Mouse (Mus musculus): ENCODE measurements around the gene Slc23a4.

The Slc23a4 gene

DNA sequence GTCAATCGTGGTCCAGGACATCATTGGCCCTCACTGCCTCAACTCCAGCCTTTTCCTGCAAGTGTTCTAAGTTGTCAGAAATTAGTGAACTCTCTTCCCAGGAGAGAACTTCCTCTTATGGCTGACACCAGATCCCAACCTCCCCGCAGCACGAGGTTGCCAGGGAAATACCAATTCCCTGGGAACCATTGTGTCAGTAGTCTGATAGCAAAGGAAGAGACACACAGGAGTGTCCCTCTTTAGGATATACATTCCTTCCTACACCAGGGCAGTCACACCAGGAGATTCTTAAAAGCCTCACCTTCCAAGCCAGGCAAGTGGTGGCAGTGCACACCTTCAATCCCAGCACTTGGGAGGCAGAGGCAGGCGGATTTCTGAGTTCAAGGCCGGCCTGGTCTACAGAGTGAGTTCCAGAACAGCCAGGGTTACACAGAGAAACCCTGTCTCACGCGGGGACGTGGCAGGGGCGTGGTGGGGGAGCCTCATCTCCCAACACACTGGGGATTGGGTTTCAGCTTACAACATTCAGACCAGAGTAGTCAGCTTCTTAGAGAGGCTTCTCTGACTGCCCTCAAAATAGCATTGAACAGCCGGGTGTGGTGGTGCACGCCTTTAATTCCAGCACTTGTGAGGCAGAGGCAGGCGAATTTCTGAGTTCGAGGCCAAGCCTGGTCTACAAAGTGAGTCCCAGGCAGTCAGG, 74.7 kb downstream of the Slc23a4 start:
- in situ Hi-C loops (cut with MboI, MseI), result no loop called here

DNA sequence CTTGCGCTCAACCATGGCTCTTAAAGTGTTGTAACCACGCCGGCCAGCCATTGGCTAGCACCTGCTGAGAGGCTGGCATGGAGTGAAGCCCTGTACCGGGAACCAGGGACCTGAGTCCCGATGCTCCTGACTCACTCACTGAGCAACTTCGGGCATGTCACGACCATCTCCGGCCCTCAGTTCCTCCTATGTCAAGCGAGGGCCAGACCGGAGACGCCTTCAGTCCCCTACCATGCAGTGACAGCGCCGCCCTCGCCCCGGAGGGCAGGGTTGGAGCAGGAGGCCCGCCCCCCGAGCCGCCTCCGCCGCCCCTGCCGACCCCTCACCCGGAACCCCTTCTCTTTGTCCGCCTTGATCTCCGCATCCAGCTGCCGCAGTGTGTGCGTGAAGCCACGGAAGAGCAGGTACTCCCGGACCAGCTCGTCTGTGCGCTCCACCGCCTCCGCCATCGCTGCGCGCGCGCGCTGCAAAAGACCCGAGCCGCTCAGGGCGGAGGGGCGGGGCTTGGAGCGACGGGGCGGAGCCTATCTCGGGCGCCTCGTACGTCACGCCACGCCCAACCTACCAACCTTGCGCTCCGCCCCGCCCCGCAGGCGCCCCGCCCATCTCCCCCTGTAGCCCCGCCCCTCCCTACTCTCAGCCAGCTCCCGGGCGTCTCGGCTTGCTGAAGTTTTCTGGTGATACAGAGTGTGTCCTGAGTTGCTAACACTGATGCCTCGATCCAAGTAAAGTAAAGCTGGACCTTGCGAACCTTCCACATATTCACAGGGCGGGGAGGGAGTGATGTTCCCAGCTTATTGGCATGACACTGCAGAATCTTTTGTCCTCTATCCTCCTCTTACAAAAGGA, 77.6 kb downstream of the Slc23a4 start, which contains the start of gene Wdr91:
Gene Wdr91, minus strand, starts transcription at position 506 of the 849 bp plus-strand sequence.
- in situ Hi-C loops (cut with MboI, MseI), result no loop called here

DNA sequence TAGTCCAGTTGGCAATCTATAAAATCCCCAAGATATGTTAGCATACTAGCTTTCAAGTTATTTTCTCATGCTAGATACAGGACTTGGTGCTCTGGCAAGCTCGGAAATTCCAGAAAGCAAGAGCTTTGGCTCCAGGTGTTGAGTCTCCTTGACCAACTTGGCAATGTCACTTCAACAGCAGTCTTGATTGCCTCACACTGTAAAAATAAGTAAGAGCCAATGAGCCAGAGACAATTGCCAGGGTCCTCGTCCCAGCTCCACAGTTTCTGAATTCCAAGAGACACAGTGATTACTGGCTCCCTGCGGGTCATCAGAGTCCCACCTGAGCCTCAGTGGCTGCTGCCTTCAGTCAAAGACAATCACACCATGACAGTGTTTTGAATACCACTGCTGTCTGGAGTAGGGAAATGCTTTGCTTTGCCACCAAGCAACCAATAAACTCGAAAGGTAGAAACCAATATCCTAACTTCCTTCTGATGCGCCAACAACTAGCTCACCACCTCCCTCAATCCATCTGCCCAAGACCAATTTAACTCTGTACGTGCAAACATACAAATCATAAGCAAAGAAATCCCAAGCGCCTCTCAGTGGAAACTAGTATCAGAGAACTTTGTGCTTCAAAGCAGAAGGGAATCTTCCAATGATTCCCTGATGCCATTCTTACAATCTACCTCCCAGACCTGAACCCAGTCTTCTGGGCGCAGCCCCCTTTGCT, 78.4 kb downstream of the Slc23a4 start:
- in situ Hi-C loops (cut with MboI, MseI), result no loop called here

DNA sequence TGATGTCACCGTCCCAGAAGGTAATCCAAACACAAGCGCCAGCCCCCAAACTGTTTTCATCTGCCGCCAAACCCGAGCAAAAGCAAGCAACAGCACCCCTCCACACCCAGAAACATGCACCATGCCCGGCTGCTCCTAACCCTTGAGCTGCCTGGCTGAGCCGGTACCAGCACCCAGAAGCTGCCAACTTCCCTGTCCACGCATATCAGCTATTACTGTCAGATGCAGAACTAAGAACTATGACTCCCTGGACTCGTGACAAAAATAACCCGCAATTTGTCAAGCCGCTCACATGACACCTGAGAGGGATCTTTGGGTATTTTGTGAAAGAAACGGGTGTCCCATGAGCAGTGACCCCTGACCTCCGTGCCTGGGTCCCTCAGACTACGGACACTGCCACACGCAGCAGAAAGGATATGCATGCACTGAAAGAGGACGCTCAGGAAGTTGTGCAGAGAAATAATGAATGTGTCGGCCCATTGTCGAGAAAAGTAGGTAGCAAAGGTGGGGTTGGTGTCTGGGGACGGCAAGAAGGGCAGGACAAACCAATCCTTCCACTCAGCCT, 80.4 kb downstream of the Slc23a4 start:
- in situ Hi-C loops (cut with MboI, MseI), result no loop called here

DNA sequence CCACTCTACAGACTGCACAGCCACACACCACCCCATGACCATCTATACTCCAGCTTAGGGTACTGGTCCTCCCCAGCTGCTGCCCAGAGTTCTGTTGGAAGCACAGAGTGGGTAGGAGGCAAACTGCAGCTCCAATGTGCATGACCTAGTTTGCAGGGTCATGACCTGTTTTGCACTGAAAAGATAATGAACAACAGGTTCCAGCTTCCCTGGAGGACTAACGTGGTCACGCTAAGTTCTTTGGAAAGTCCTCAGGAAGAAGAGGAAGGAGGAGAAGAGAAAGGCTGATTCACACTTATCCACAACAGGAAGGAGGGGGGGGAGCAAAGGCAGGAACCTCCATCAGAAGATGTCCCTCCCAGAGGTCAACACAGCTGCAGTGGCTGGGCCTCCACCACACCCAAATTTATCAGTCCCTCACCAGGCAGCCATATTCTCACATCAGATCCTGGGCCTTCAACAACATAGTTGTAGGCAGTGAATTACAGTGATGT, 81.0 kb downstream of the Slc23a4 start:
- in situ Hi-C loops (cut with MboI, MseI), result no loop called here

DNA sequence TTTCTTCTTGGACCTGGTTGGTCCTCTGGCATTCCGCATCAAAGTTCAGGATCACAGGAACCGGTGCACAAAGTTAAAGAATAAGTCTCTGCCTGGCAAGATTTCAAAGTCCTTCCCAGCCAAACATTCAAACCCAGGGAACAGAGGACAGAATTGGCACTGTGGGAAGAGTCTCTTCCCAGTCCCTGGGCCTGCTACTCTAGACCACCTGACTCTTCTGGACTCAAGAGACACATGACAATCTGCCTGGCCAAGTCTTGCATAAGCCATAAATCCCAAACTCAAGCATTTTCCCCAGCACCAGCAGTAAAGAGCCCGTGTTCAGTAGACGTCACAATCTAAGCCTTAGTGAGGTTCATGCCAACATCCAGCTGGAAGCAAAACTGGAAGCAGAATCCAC, 81.5 kb downstream of the Slc23a4 start:
- in situ Hi-C loops (cut with MboI, MseI), result no loop called here

DNA sequence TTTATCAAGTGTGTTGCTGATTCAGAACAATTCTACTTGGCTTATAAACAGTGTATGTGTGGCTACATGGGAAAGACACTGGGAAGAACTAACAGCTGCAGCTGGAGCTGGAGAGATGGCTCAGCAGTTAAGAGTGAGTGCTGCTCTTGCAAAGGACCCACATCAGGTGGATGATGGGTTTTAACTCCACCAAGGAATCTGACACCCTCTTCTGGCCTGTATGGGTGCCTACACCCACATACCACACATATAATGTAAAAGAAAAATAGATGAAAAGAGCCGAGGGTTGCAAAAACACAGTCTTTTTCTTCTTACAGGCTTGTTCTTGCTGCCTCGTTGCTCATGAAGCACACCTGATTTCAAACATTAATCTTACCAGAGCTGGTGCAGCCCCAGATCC, 82.1 kb downstream of the Slc23a4 start:
- in situ Hi-C loops (cut with MboI, MseI), result no loop called here

DNA sequence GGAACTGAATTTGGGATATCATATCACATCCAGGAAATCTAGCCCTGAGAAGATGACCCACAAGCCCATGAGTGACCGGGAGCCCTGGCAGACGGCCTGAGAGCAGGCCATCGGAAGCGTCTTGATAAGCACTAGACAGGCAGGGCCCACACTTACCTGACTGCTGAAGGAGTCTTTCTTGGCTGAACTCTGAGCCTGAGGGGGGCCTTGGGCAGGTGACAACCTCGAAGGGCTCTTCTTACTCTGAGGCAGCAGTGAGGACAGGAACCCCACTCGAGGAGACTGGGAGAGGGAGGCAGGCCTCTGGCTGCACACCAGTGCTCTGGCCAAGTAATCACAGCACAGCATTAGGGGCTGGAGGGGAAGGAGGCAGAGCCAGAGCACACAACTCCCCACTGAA, 83.8 kb downstream of the Slc23a4 start:
- in situ Hi-C loops (cut with MboI, MseI), result no loop called here

DNA sequence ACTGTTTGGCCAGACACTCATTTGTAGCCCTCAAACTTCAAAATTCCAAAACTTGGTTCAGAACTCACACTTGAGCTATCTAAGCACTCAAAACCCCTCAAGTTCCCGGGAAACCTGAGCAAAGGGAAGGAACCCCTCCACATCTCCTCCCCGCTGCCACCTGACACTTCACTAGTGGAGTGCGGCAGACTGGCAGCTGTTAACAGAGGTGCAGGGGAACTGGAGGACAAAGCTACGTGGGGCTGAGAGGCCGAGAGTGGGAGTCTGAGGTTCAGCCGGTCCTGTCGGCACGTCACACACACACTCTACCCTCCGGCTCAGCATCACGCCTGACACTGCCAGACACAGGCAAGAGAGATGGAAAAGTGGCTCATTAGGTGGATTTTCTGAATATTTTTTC, 84.4 kb downstream of the Slc23a4 start:
- in situ Hi-C loops (cut with MboI, MseI), result no loop called here

DNA sequence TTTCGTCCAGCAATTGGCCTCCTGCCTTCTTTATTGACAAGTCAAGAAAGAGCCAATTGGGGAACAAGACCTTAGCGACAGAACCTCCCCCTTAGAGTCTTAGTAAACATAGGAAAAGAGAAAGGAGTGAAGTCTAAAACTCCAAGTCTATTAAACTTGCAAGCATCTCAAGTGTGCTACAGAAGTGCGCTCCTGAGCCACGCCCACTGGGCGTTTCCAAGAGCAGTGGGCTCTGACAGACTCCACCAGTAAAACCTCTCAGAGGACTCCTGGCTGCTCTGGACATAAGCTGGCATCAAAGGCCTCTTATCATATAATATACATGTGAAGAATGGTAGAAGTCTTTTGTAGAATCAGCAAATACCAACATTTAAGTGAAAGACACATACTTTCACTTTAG, 84.8 kb downstream of the Slc23a4 start:
- in situ Hi-C loops (cut with MboI, MseI), result no loop called here

DNA sequence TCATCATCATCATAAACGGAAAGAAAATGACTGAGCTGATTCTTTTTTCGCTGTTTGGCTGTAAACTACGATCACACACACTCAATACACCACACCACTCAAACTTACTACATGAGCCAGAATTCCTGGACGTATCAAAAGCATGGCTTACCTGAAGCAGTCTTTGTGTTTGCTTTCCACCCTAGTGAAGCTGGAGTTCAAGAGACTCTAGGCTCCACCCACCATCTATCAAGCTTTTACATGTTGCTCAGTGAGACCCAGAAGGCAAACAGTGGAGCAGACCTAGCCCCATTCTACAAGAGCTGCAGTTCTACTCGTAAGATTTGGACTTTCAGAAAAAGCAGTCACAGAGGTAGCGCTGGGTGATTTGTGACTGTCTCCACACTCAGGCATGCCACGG, 85.6 kb downstream of the Slc23a4 start:
- in situ Hi-C loops (cut with MboI, MseI), result no loop called here

DNA sequence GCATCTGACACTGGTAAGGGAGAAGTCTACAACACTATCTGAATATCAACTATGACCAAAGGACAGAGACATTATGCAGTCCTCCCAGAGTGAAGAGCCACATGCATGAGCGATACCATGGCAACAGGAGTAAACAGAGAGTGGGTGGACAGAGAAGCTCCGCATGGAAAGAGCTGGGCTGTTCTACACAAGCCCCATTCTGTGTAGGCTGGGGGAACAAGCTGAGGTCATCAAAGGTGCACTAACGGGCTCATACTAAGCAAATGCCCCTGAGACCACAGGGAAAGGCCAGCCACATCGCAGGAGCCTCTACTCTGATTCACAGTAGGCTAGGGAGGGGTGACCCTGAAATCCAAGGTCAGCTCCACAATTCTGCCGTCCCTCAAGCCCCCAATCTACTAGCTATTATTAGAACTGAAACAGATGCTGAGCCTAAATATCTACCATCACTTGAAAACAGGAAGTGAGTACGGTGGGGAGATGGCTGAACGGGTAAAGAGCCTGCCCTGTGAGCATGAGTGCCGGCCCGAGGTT, 86.2 kb downstream of the Slc23a4 start:
- in situ Hi-C loops (cut with MboI, MseI), result no loop called here

DNA sequence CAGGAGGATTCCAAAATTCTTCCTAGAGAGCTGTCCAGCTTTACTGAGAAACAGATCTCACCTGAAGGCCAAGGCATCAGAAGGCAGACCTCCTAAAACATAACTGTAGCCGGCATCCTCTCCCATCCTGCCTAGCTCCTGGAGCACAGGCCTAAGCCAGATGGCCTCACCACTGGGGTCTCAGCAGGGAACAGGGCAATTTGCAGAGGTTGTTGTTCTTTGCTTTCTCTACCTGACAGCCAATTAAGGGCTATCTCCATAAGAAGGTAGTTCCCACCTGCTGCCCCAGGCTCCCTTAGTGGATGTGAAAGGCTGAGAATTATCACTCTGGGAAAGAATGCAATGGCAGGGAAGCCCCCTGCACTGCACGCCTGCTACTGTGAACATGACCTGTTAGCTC, 87.2 kb downstream of the Slc23a4 start:
- in situ Hi-C loops (cut with MboI, MseI), result no loop called here

DNA sequence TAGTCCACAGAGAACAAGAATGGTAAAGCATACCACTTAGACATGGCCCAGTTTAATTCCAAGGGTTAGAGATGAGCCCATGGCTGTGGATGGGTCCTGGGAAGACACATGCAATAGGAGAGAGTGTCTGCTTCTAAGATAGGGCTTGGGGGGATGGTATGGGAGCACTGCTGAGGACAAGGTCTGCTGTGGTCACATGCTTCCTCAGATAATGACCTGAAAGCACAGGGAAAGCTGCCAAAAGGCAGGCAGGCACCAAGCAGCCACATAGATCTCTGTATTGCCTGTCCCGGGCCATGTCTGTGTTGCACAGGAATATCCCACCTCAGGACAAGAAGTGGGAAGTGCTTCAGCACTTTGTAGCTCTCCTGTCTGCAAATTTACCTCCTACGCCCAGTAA, 89.1 kb downstream of the Slc23a4 start:
- in situ Hi-C loops (cut with MboI, MseI), result no loop called here

DNA sequence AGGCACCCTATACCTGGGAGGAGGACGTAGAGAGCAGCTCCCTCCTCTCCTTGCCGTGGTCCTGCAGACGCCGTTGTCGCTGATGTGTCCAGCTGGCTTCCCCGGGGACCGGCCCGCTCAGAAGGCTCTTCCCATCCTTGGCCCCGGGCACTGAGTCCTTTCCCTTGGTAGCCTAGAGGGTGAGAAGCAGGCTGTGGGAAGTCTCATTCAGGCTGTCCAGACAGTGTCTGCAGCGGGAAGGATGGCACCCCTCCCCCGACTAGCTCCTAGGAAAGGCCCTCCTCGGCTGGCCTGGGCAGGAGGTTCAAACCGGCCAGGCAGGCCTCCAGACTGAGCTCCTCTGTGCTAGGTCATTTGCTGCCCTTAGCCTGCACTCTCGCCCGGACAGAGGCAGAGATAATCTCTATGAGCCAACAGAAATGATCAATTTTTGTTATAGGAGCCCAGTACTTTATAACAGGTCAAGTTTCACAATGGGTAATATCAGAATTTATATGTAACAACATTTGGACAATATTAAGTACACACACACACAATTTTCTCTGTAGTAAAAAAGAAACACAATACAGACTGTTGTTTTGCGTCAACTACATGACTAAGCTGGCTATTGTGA, 91.9 kb downstream of the Slc23a4 start:
- in situ Hi-C loops (cut with MboI, MseI), result no loop called here

DNA sequence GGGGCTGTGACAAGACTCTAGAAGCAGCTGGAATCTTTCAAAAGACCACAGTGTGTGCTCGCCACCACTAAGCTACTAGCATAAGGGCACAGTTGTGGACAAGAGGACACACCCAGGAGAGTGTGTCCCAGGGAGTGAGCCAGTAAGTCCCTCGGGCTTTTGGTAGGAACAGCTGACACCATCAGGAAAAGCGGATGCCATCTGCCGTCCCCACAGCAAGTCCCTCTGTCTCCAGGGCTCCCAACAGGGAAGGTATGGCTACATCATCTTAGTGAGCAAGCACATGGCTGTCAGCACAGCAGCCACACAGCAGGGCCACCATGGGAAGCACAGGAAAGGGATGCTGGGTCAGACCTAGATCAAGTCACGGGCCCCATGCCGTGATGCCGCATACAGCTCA, 92.6 kb downstream of the Slc23a4 start:
- in situ Hi-C loops (cut with MboI, MseI), result no loop called here

All from T-helper 2 cell (primary cell).